Mouse (Mus musculus): ENCODE measurements around the gene Gm49383.

Gene Gm49383

DNA sequence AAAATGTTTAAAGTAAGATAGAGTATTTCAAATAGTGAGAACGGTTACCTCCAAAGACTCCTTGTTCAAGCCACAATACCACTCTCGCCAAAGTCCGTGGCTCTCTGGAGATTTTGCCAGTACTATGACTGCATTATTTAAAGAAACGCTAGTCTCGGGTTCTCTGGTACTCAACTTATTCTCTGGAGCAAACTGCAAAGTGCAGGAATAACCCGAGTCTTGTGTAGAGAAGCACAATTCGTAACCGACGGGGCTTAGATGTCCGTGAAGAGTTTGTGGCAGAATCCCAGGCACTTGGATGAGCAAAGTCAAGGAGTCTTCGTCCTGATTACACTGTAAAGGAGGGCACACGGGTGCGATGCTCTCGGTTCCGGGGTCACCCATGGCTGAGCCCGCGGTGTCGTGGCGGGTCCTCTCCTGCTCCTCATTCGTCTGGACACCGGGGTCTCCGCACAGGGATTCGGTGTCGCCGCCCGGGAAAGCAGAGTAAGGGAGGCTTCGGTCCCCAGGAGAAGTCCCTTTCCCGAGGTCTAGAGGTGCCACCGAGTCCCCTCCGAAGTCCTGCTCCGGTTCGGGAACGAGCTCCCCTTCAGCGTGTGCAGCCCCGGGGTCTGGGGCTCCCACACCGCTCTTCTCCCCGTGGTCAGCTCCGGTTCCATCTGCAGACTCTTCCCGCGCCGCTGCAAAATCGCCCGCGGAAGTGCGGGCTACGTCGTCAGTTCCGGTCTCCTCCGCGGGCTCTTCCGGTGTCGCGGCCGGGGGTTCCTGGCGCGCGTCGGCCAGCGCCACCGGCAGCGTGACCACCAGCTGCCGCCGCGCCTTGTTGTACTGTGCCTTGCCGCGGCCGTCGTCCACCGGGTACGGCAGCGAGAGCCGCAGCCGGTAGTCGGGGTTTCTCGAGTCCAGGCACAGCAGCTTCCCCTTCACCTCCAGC, at the start of gene Gm49383:
Gm49383 (minus strand) TSS at position 661 of the 934 bp plus-strand sequence.
- peak; percentile 84 to 85 for DNase-seq

GRCm38 (mm10) chr12:69241771-69242431, 45.0 kb upstream of the Gm49383 start:
- peak; percentile 88 to 91 for DNase-seq

DNA sequence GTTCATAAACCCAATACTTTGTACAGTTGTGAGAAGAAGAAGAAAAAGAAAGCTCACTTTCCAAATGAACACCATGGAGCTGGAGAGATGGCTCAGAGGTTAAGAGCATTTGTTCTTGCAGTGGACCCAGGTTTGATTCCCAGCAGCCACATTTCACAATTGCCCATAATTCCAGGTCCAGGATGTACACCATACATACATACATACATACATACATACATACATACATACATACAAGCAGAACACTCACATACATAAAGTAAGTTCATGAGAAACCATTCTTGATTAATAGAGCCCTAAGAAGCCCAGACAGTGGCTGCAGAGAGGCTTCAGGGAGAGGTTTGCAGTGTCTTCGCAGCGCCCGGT, 44.5 kb upstream of the Gm49383 start:
- peak in 1 of 2 experiments; percentile 4 for DNase-seq

DNA sequence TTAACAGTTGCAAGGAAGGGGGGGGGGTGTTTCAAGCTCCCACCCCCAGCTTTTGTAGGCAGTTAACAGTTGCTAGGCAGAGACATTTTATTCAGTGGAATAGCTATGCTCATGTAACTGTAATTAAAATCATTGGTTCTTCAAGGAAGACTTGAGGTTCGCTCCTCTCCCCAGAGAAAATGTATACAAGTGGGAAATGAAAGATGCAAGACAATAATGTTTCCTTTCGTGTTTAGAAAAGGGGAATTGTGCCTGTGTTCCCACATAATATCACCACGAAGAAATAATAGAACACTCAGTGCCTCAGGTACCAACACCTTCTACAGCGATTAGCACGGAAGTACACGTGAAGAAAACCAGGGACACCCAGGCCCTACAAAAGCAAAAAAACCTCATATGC, 44.0 kb upstream of the Gm49383 start, which contains the start of gene Klhdc1:
Klhdc1 (plus strand) TSS at position 301 of the 400 bp plus-strand sequence.
- no peak for DNase-seq

GRCm38 (mm10) chr12:69238284-69238683, 41.4 kb upstream of the Gm49383 start:
- DNase-seq, result peak; percentile 22 to 31

- DNase-seq, result no peak
Measured at GRCm38 (mm10) chr12:69235782-69236181, 38.9 kb upstream of the Gm49383 start.

DNA sequence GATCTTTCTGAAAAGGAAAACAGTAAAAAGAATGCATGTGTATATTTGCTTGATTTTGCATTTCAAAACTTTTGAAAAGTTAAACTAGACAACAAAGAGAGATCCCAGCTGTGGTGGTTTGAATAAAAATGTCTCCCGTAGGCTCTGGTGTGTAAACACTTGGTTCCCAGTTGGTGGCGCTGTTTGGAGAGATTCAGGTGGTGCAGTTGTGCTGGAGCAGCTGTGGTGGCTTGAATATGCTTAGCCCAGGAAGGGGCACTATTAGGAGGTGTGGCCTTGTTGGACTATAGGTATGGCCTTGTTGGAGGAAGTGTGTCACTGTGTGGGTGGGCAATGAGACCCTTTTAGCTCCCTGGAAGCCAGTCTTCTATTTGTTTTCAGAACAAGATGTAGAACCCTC, 32.3 kb upstream of the Gm49383 start:
- DNase-seq, result peak; percentile 13 to 15

- peak; percentile 95 to 96 for DNase-seq
Measured at GRCm38 (mm10) chr12:69227776-69228466, 31.0 kb upstream of the Gm49383 start, which contains the start of gene Pole2. Pole2 (minus strand) TSS chr12:69228195.

GRCm38 (mm10) chr12:69220613-69221277, 23.8 kb upstream of the Gm49383 start:
- DNase-seq, result no peak

- no peak for DNase-seq
Measured at GRCm38 (mm10) chr12:69216587-69216986, 19.7 kb upstream of the Gm49383 start.

DNA sequence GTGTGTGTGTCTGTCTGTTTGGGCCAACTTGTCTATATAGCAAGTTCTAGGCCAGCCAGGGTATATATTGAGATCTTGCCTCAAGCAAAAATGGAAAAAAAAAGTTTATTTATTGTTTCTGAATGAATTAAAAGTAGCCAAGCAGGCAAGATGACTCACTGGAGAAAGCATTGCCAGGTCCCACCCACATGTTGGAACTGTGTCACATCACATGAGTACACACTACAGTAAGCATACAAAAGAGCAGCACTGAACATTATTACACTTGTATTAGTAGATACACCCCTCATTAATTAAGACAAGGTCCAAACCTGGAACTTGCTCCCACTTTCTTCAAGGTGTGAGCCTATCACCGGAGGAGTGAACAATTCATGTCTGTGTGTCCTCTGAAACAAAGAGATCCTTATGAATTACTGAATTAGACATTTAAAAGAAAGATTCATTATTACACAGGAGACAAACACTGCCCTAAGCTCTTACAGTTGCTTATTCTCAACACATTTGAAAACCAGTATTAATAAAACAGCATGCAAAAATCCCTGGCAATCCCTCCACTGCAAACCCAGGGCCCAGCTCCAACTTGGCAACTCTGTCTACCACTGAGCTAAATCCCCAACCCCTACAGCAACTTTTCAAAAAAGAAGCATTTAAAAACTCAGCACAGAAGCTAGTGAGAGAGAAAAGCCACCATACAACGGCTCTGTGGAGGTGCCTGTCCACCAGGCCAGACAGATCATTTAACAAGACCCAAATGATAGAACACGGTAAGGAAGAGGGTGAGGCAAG, 18.3 kb upstream of the Gm49383 start:
- peak in 1 of 2 experiments; percentile 19 for DNase-seq

- DNase-seq, result no peak
Measured at GRCm38 (mm10) chr12:69214393-69214792, 17.5 kb upstream of the Gm49383 start.

DNA sequence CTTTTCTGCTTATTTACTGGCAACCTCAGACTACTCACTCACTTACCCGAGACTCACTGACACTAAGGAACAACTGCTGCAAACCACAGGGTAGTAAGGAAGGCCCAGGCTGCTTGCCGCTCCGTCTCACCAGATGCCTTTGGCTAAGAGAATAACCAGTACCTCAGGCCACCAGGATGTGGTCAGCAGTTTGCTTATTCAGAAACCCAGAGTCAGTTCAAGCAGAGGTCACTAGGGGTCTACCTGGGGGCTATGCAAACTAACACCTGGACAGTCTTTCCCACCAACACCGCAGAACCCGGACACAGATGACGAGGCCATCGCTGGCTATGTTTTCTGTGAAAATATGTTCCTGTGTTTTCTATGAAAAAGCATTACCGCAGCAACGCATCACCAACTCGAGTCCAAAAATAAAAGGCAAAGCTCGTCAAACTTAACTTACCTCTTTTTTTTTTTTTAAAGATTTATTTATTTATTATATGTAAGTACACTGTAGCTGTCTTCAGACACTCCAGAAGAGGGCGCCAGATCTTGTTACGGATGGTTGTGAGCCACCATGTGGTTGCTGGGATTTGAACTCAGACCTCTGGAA, 16.4 kb upstream of the Gm49383 start:
- DNase-seq, result no peak

- peak; percentile 39 to 43 for DNase-seq
Measured at GRCm38 (mm10) chr12:69211057-69211456, 14.2 kb upstream of the Gm49383 start.

DNA sequence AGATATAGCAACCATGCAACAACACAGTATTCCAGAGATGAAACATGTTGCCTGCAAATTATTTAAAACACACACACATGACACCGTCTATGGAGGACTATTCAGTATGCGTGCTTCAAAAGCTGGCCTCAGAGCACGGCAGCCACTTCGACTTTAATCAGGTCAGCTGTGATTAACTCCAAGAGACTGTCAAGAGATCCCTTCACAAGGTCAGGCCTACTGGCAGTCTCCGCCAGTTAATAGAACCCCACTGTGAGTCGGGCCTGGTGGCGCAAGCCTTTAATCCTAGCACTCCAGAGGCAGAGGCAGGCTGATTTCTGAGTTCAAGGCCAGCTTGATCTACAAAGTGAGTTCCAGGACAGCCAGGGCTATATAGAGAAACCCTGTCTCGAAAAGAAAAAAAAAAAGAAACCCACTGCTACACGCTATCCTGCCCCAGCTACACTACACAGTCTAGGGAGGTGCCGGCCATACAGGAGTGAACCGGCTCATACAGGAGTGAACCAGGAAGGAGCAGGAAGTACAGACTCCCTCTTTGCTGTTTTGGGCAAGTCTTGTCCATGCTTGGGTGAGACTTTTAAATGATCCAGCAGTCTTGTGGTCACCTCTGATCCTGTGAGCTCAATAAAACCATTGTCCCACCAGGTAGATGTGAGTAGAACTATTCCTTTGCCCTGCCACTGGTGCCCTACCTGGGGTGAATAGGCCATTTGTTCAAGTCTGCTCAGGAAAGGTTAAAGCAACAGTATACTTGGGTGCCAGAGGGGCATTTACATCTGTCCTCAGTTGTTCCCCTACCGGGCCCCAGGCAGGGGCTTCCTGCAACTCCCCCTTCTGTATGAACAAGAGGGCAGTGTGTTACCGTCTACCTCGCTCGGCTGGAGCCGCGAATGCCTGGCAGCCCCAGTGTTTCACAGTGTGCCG, 13.4 kb upstream of the Gm49383 start:
- DNase-seq, result no peak

DNA sequence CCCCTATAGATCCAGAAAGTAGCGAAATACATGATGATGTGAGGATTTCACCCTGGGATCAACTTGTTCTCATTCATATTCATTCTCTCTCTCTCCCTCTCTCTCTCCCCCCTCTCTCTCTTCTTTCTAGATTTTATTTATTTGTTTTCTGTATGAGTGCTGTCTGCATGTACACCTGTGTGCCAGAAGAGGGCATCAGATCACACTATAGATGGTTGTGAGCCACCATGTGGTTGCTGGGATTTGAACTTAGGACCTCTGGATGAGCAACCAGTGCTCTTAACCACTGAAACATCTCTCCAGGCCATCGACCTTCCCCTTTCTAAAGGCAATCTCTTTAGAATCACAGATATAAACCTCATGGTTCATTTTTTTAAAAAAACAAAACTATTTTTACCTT, 11.6 kb upstream of the Gm49383 start:
- no peak for DNase-seq

DNA sequence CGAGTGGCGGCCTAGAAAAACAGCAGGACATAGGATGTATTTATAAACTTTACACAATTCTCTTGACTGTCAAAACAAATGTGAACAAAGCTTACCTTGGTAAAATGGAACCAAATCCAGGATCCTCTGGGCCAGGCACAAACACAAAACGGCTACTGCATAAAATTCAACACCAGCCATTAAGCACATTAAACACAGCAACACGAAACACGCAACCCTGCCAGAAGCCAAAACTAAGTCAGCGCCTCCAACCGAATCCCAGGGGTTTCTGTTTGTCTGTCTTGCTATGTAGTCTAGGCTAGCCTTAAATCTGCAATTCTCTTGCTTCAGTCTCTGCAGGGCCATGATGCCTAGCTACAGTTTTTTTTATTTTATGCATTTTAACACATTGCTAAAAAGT, 11.0 kb upstream of the Gm49383 start:
- DNase-seq, result no peak

DNA sequence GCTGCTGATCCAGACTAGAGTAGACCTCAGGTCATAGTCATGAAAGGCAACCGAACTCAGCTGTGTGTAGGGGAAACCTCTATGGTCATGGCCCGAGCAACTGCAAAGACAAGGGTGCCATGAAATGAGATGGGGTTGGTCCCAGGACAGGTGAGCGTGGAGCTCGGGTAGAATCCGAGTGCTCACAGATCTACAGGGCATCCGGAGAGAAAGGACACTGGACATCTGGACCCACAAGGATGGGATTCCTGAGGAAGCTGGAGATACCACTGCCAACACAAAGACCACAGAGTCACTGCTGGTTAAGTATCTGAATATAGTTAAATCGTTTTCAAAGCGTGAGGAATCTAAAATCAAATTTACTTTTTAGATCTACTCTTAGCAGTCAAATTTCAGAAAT, 10.5 kb upstream of the Gm49383 start:
- no peak for DNase-seq

DNA sequence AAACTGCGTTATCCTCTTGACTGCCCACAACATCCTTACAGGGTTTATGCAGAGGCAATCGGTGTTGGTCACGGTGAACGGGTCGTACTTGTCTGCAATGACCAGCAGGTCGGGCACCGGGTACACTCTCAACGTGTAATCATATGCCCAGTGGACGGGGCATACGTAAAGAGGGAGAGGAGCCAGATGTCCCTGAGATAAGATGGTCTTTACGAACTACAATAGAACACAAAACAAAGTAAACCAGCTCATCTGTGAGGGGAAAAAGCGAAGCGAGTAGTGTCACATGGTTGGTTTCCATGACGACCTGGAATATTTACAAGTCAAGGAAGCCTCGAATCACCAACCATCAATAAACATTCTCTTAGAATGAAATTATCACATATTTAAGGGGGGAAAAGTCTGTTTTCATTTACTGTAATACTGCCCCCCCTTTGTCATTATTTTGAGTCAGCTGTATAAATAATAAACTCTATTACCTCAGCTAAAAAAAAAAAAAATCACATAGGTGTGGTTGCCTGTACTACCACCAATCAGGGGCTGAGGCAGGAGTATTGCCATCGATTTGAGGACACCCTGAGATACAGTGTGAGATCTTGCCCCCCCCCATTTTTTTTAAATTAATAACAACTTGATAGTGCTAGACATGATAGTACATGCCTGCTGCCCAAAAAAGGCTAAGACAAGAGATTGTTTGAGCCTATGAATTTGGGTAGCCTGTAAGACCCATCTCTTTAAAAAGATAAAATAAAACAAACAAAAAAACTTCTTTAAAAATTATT, 7.3 kb upstream of the Gm49383 start, which contains the start of gene Gm49384:
Gm49384 (minus strand) TSS at position 216 of the 782 bp plus-strand sequence.
- no peak for DNase-seq
